Mouse (Mus musculus): ENCODE measurements around the gene Wrap73.

GRCm38 (mm10) chr4:154211459-154211858 is 69.3 kb downstream of the Wrap73 start:
- no peak for TF ChIP-seq POLR2A (IDR thresholded peaks at IDR 0.05; ENCODE audit: insufficient read depth, low read depth, low read length)
- no peak for TF ChIP-seq CTCF (IDR thresholded peaks at IDR 0.05; ENCODE audit: insufficient read depth, low read depth, low read length)

Data from olfactory bulb, adult 2 months (tissue).